Mouse (Mus musculus): Measurements from ENCODE around the gene Aimp2. TPM values are rescaled to one million over a fixed set of nuclear protein-coding genes. Genes with fewer than 3 reads are reported as not detected.

The Aimp2 gene
- total and polyA plus RNA-seq, 3 experiments, result 134 to 142 TPM; not detected in 1

- TF ChIP-seq TCF12 (IDR thresholded peaks at IDR 0.05; ENCODE audit: low read depth, low read length) (peak; percentile 25; the same call in 1 of the 2 replicates), MYB (IDR thresholded peaks at IDR 0.05; ENCODE audit: low read depth, low read length) (no peak), ZMIZ1 (IDR thresholded peaks at IDR 0.05; ENCODE audit: low read depth, low read length) (peak; percentile 73), ZKSCAN1 (IDR thresholded peaks at IDR 0.05; ENCODE audit: low read depth, low read length) (no peak), JUND (IDR thresholded peaks at IDR 0.05; ENCODE audit: low read depth, low read length) (no peak)
Observed at GRCm38 (mm10) chr5:143909417-143910400, at the start of gene Aimp2, which contains the start of gene Pms2 (continued).

- DNase-seq (ENCODE audit: low read depth, low spot score), result no peak
- Histone ChIP-seq H3K27ac (ENCODE audit: control insufficient read depth, low read depth, low read length) (no peak overlapping the region), H3K9me3 (replicated peaks; ENCODE audit: insufficient read depth, low read length) (no peaks in the 10 kb centered on the region), H3K9ac (ENCODE audit: control insufficient read depth, low read depth, low read length, poor library complexity, severe bottlenecking) (no peak overlapping the region), H3K27me3 (ENCODE audit: control insufficient read depth in 1 of 2, insufficient read depth in 2 of 2, low read length in 2 of 2) (no peaks in the 10 kb centered on the region), H3K4me3 (ENCODE audit: control insufficient read depth in 1 of 2, insufficient read depth in 1 of 2, low read depth in 2 of 2, low read length in 2 of 2) (no peak overlapping the region), H3K4me1 (ENCODE audit: control insufficient read depth in 1 of 2, insufficient read depth in 2 of 2, low read length in 2 of 2) (no peaks in the 10 kb centered on the region), H3K79me2 (ENCODE audit: control insufficient read depth, insufficient read depth, low read length, poor library complexity) (no peaks in the 10 kb centered on the region), H3K36me3 (ENCODE audit: control insufficient read depth in 1 of 2, insufficient read depth in 2 of 2, low read length in 2 of 2) (no peaks in the 10 kb centered on the region)
- no peak for TF ChIP-seq ZNF384 (IDR thresholded peaks at IDR 0.05; ENCODE audit: low read depth, low read length)
- TF ChIP-seq UBTF (IDR thresholded peaks at IDR 0.05; ENCODE audit: borderline replicate concordance, insufficient read depth, low read depth, low read length), result no peak
- no peak for TF ChIP-seq ZMIZ1 (IDR thresholded peaks at IDR 0.05; ENCODE audit: low read depth, low read length)
- TF ChIP-seq POLR2AphosphoS5 (IDR thresholded peaks at IDR 0.05; ENCODE audit: borderline replicate concordance, low read depth, low read length), result no peak
- no peak for TF ChIP-seq GATA1 (IDR thresholded peaks at IDR 0.05; ENCODE audit: low read depth, low read length)
- TF ChIP-seq MYC (IDR thresholded peaks at IDR 0.05; ENCODE audit: low read depth, low read length), result no peak
- no peak for TF ChIP-seq RAD21 (IDR thresholded peaks at IDR 0.05; ENCODE audit: low read depth, low read length)
- no peak for TF ChIP-seq GABPA (IDR thresholded peaks at IDR 0.05; ENCODE audit: low read depth, low read length)
- TF ChIP-seq MEF2A (IDR thresholded peaks at IDR 0.05; ENCODE audit: extremely low read depth, insufficient replicate concordance, low read depth, low read length, poor library complexity, severe bottlenecking), result no peak
- TF ChIP-seq ETS1 (IDR thresholded peaks at IDR 0.05; ENCODE audit: low read depth, low read length), result no peak
- no peak for TF ChIP-seq BHLHE40 (IDR thresholded peaks at IDR 0.05; ENCODE audit: borderline replicate concordance, low read depth, low read length)
- no peak for TF ChIP-seq TAL1 (IDR thresholded peaks at IDR 0.05; ENCODE audit: low read length)
- TF ChIP-seq MXI1 (IDR thresholded peaks at IDR 0.05; ENCODE audit: low read depth, low read length), result no peak
- TF ChIP-seq NRF1 (IDR thresholded peaks at IDR 0.05; ENCODE audit: insufficient read depth, low read depth, low read length, poor library complexity, severe bottlenecking), result no peak
- no peak for TF ChIP-seq NELFE (IDR thresholded peaks at IDR 0.05; ENCODE audit: low read depth, low read length)
- TF ChIP-seq USF2 (IDR thresholded peaks at IDR 0.05; ENCODE audit: borderline replicate concordance in 1 of 2, insufficient read depth in 1 of 2, low read depth in 1 of 2, low read length in 2 of 2), result no peak
- TF ChIP-seq SMC3 (IDR thresholded peaks at IDR 0.05; ENCODE audit: low read depth, low read length), result no peak
- no peak for TF ChIP-seq EP300 (IDR thresholded peaks at IDR 0.05; ENCODE audit: low read depth in 1 of 2, low read length in 2 of 2)
Observed at GRCm38 (mm10) chr5:143957101-143957500, 47.5 kb upstream of the Aimp2 start.
